Mouse (Mus musculus) testis, adult 2 months (tissue): ENCODE results near the gene Stat4.

Source experiments
- CTCF ChIP-seq: fragments of 200-500 bp; IDR thresholded peaks from 2 replicates; pipeline ENCODE4 v1.5.1; 2012; ENCODE audit warnings: low read depth, mild to moderate bottlenecking, inconsistent platforms, low read length, moderate library complexity; ENCODE audit not compliant: control insufficient read depth, insufficient read depth, insufficient replicate concordance
- POLR2A ChIP-seq: fragments of 200-500 bp; IDR thresholded peaks from 2 replicates; pipeline ENCODE4 v1.6.1; 2012; ENCODE audit warnings: low read depth, mild to moderate bottlenecking, inconsistent platforms, low read length, moderate library complexity; ENCODE audit not compliant: control insufficient read depth

DNA sequence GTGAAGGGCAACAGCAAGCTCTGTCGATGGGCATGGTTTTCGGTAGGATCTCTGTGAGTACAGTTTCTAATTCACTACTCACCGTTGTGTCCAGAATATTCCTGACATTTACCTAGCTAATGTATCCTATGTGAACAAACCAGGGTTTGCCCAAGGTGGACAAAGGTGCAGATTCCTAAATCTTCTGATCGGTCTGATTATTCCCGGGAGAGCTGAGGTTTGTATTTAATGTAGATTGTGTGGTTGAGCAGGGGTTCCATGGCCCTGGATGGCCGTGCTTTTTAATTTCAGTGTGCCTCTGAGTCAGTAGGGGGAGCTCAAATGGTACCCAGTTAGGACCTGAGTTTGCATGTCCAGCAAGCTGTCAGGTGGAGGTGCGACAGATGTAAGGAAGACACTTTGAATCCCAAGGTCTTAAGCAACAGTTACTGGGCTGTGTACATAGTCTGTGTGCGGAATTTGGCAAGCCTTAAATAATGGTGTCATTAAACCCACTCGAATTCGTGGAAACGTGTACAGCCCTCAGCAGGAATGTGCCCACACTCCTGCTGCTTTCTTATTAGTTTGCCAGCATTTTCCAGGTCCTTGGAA, 144.9 kb downstream of the Stat4 start:
- TF ChIP-seq POLR2A (no peak), CTCF (no peak)
